In the genomic region with DNA sequence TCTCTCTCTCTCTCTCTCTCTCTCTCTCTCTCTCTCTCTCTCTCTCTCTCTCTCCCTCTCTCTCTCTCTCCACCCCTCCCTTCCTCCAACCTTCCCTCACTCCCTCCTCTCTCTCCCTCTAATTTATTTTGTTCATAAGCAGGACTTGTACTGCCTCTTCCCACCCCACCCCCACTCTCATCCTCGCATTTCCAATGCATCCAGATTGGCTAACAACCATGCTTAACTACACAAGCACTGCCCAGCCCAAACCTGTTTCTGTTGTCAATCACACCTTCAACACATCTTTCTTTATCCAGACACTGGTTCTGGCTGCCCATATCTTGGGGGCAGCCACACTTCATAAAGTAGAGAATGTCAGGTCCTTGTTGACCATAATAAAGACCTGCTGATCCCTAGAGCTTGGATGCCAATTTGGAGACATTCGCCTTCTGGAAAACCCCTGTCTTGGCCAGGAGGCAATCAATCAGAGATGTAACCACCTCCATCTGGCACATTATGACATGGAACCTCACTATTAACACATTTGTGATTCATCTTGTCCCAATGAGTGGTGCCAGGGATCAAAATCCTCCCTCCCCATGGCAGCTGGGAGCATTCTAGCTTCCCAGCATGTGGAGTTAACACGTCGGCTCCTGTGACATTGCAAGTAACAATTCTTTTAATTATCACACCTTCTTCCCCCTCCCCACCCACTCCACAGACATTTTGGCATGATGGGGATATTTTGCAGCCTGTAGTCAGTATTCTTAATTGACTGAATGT, we compare ENCODE assay signal across 10 mouse cellular contexts.
DNase-seq lines count a peak whose midpoint lies in the region; ATAC-seq and TF ChIP-seq lines count a peak whose summit lies in the region.
"Had no signal": no experiment of that assay in that cellular context is flagged by ENCODE, and none has a peak within 500 bp of the region (broad histone marks: within the 10 kb centered on the region; RNA-seq: fewer than 3 reads in every experiment).

No protein-coding gene starts in this region.

- DNase-seq in right cerebral cortex, adult 18-20 months = peak; percentile 21
- no peak for DNase-seq in right cerebral cortex, postnatal 10 days (ENCODE audit: low spot score in 2 of 2)
- peak; percentile 69 for DNase-seq in forebrain, postnatal 0 days
- peak; percentile 37 to 38 for DNase-seq in layer of hippocampus, postnatal 10 days (ENCODE audit: low spot score in 2 of 2)
- DNase-seq in MN1 (ENCODE audit: low spot score) = no peak
- no peak for DNase-seq in embryonic facial prominence, embryonic 10.5 days (ENCODE audit: low spot score)
- DNase-seq: kidney, adult 8-10 months; lung, embryonic 14.5 days had no signal

- H3K4me2 ChIP-seq in forebrain, postnatal 0 days (ENCODE audit: low read depth) = no peak overlapping the region
- no peak overlapping the region for H3K4me2 ChIP-seq in intestine, postnatal 0 days (replicated peaks; ENCODE audit: low read depth)
- H3K4me2 ChIP-seq: heart, embryonic 12.5 days; lung, embryonic 14.5 days had no signal

- no peak overlapping the region for H3K9ac ChIP-seq in forebrain, postnatal 0 days
- H3K9ac ChIP-seq in intestine, postnatal 0 days (ENCODE audit: low read depth, low read length) = no peak overlapping the region
- H3K9ac ChIP-seq: heart, embryonic 12.5 days; lung, embryonic 14.5 days had no signal

- ATAC-seq in forebrain, postnatal 0 days = peak; percentile 84
- ATAC-seq in intestine, postnatal 0 days = no peak

- no peaks in the 10 kb centered on the region for H3K27me3 ChIP-seq in forebrain, postnatal 0 days (ENCODE audit: insufficient read depth, low read length)
- no peaks in the 10 kb centered on the region for H3K27me3 ChIP-seq in intestine, postnatal 0 days (replicated peaks; ENCODE audit: control insufficient read depth, insufficient read depth, low read length)
- H3K27me3 ChIP-seq in embryonic facial prominence, embryonic 10.5 days (replicated peaks; ENCODE audit: low read depth, poor library complexity, severe bottlenecking) = no peaks in the 10 kb centered on the region
- H3K27me3 ChIP-seq: heart, embryonic 12.5 days had no signal

- peaks cover 4% of the 10 kb centered on the region; the same call in 1 of the 2 replicates for H3K4me1 ChIP-seq in forebrain, postnatal 0 days (ENCODE audit: insufficient read depth)
- H3K4me1 ChIP-seq in intestine, postnatal 0 days (replicated peaks; ENCODE audit: control insufficient read depth, insufficient read depth, low read length) = no peaks in the 10 kb centered on the region
- H3K4me1 ChIP-seq in embryonic facial prominence, embryonic 10.5 days = no peaks in the 10 kb centered on the region
- H3K4me1 ChIP-seq: heart, embryonic 12.5 days had no signal

- H3K9me3 ChIP-seq in forebrain, postnatal 0 days (ENCODE audit: low read length) = no peaks in the 10 kb centered on the region
- no peaks in the 10 kb centered on the region for H3K9me3 ChIP-seq in intestine, postnatal 0 days (ENCODE audit: control insufficient read depth)
- no peaks in the 10 kb centered on the region for H3K9me3 ChIP-seq in embryonic facial prominence, embryonic 10.5 days
- H3K9me3 ChIP-seq: heart, embryonic 12.5 days had no signal

- H3K36me3 ChIP-seq in forebrain, postnatal 0 days (ENCODE audit: insufficient read depth) = no peaks in the 10 kb centered on the region
- no peaks in the 10 kb centered on the region for H3K36me3 ChIP-seq in intestine, postnatal 0 days (ENCODE audit: control insufficient read depth, insufficient read depth)
- no peaks in the 10 kb centered on the region for H3K36me3 ChIP-seq in embryonic facial prominence, embryonic 10.5 days (replicated peaks)
- H3K36me3 ChIP-seq: heart, embryonic 12.5 days had no signal

- WGBS in forebrain, postnatal 0 days = 51% methylated on average over 4 of the region's 4 CpGs
- 71% methylated on average over 4 of the region's 4 CpGs for WGBS in intestine, postnatal 0 days
- 78% methylated on average over 4 of the region's 4 CpGs for WGBS in embryonic facial prominence, embryonic 10.5 days

- no peak for TF ChIP-seq CTCF in forebrain, postnatal 0 days (IDR thresholded peaks at IDR 0.05; ENCODE audit: low read depth)
- no peak for TF ChIP-seq CTCF in intestine, postnatal 0 days (IDR thresholded peaks at IDR 0.05; ENCODE audit: low read depth)

- no peak overlapping the region for H3K4me3 ChIP-seq in forebrain, postnatal 0 days (ENCODE audit: low read depth, low read length)
- H3K4me3 ChIP-seq in intestine, postnatal 0 days (ENCODE audit: low read depth, low read length) = no peak overlapping the region
- no peak overlapping the region for H3K4me3 ChIP-seq in embryonic facial prominence, embryonic 10.5 days
- H3K4me3 ChIP-seq: heart, embryonic 12.5 days had no signal

- peak overlapping the region; percentile 74 for H3K27ac ChIP-seq in forebrain, postnatal 0 days (ENCODE audit: low read depth, low read length)
- H3K27ac ChIP-seq in intestine, postnatal 0 days (ENCODE audit: low read depth, low read length) = no peak overlapping the region
- no peak overlapping the region for H3K27ac ChIP-seq in embryonic facial prominence, embryonic 10.5 days (replicated peaks)

Comparison
In these comparisons a context has a peak if more than half of its experiments do, and no peak if none do; other contexts are left out.
1. DNase-seq: peak in right cerebral cortex, adult 18-20 months (single experiment), forebrain, postnatal 0 days (single experiment) and layer of hippocampus, postnatal 10 days (2 of 2); none in right cerebral cortex, postnatal 10 days (0 of 2), MN1 (single experiment) and embryonic facial prominence, embryonic 10.5 days (single experiment).